Mouse (Mus musculus): ENCODE results near the gene Lhx2. TPM values are rescaled to one million over a fixed set of nuclear protein-coding genes. Genes with fewer than 3 reads are reported as not detected.

The Lhx2 gene
- polyA plus RNA-seq, 1 experiment from 2014 or later, result 1.7 TPM

- Histone ChIP-seq H3K9me3 (ENCODE audit: low read length) (no peaks in the 10 kb centered on the region), H3K27me3 (ENCODE audit: insufficient read depth, low read length) (peaks cover 96% of the 10 kb centered on the region), H3K4me3 (ENCODE audit: low read depth, low read length) (no peak overlapping the region), H3K4me2 (ENCODE audit: low read depth, low read length) (no peak overlapping the region), H3K9ac (replicated peaks) (no peak overlapping the region), H3K4me1 (ENCODE audit: insufficient read depth) (peaks cover 11% of the 10 kb centered on the region), H3K27ac (ENCODE audit: low read depth) (no peak overlapping the region), H3K36me3 (replicated peaks; ENCODE audit: insufficient read depth, low read length) (no peaks in the 10 kb centered on the region)
- 20% methylated on average over 1 of the region's 1 CpGs for WGBS (ENCODE audit: insufficient replicate concordance)
- TF ChIP-seq CTCF (IDR thresholded peaks at IDR 0.05; ENCODE audit: low read depth), result no peak
- no peak for TF ChIP-seq EP300 (IDR thresholded peaks at IDR 0.05; ENCODE audit: low read depth)
- ATAC-seq (no peak), DNase-seq (no peak)
Observed at GRCm38 (mm10) chr2:38343573-38343972, 4.5 kb downstream of the Lhx2 start.

GRCm38 (mm10) chr2:38344727-38345126 is 5.6 kb downstream of the Lhx2 start:
- H3K27ac ChIP-seq (ENCODE audit: low read depth), result no peak overlapping the region
- H3K4me1 ChIP-seq (ENCODE audit: insufficient read depth), result peaks cover 7% of the 10 kb centered on the region
- no peak overlapping the region for H3K4me3 ChIP-seq (ENCODE audit: low read depth, low read length)
- no peak for DNase-seq
- H3K9ac ChIP-seq (replicated peaks), result no peak overlapping the region
- no peak for ATAC-seq
- no peaks in the 10 kb centered on the region for H3K9me3 ChIP-seq (ENCODE audit: low read length)
- H3K4me2 ChIP-seq (ENCODE audit: low read depth, low read length), result no peak overlapping the region
- peaks cover 97% of the 10 kb centered on the region for H3K27me3 ChIP-seq (ENCODE audit: insufficient read depth, low read length)
- TF ChIP-seq CTCF (IDR thresholded peaks at IDR 0.05; ENCODE audit: low read depth), result no peak
- no peak for TF ChIP-seq EP300 (IDR thresholded peaks at IDR 0.05; ENCODE audit: low read depth)
- no peaks in the 10 kb centered on the region for H3K36me3 ChIP-seq (replicated peaks; ENCODE audit: insufficient read depth, low read length)

- Histone ChIP-seq H3K27me3 (ENCODE audit: insufficient read depth, low read length) (peaks cover 98% of the 10 kb centered on the region), H3K27ac (ENCODE audit: low read depth) (no peak overlapping the region), H3K4me2 (ENCODE audit: low read depth, low read length) (no peak overlapping the region), H3K4me3 (ENCODE audit: low read depth, low read length) (no peak overlapping the region), H3K9me3 (ENCODE audit: low read length) (no peaks in the 10 kb centered on the region), H3K4me1 (ENCODE audit: insufficient read depth) (peaks cover 16% of the 10 kb centered on the region), H3K9ac (replicated peaks) (no peak overlapping the region), H3K36me3 (replicated peaks; ENCODE audit: insufficient read depth, low read length) (no peaks in the 10 kb centered on the region)
- ATAC-seq, result no peak
- no peak for TF ChIP-seq CTCF (IDR thresholded peaks at IDR 0.05; ENCODE audit: low read depth)
- no peak for TF ChIP-seq EP300 (IDR thresholded peaks at IDR 0.05; ENCODE audit: low read depth)
- no peak for DNase-seq
- WGBS (ENCODE audit: insufficient replicate concordance), result 10% methylated on average over 6 of the region's 6 CpGs
Observed at GRCm38 (mm10) chr2:38346417-38346816, 7.3 kb downstream of the Lhx2 start.

GRCm38 (mm10) chr2:38346881-38347764 is 8.0 kb downstream of the Lhx2 start:
- ATAC-seq (no peak), DNase-seq (no peak)
- Histone ChIP-seq H3K4me2 (ENCODE audit: low read depth, low read length) (peak overlapping the region; percentile 66; the same call in 1 of the 2 replicates), H3K9me3 (ENCODE audit: low read length) (no peaks in the 10 kb centered on the region), H3K27me3 (ENCODE audit: insufficient read depth, low read length) (peaks cover 98% of the 10 kb centered on the region), H3K4me3 (ENCODE audit: low read depth, low read length) (peak overlapping the region; percentile 40; the same call in 1 of the 2 replicates), H3K36me3 (replicated peaks; ENCODE audit: insufficient read depth, low read length) (no peaks in the 10 kb centered on the region), H3K4me1 (ENCODE audit: insufficient read depth) (peaks cover 16% of the 10 kb centered on the region), H3K9ac (replicated peaks) (no peak overlapping the region), H3K27ac (ENCODE audit: low read depth) (peak overlapping the region; percentile 16; the same call in 1 of the 2 replicates)
- 2% methylated on average over 15 of the region's 15 CpGs for WGBS (ENCODE audit: insufficient replicate concordance)
- TF ChIP-seq CTCF (IDR thresholded peaks at IDR 0.05; ENCODE audit: low read depth) (no peak), EP300 (IDR thresholded peaks at IDR 0.05; ENCODE audit: low read depth) (no peak)

- Histone ChIP-seq H3K27ac (ENCODE audit: low read depth) (peak overlapping the region; percentile 16; the same call in 1 of the 2 replicates), H3K9me3 (ENCODE audit: low read length) (no peaks in the 10 kb centered on the region), H3K4me2 (ENCODE audit: low read depth, low read length) (peak overlapping the region; percentile 66), H3K4me1 (ENCODE audit: insufficient read depth) (peaks cover 16% of the 10 kb centered on the region), H3K36me3 (replicated peaks; ENCODE audit: insufficient read depth, low read length) (no peaks in the 10 kb centered on the region), H3K27me3 (ENCODE audit: insufficient read depth, low read length) (peaks cover 100% of the 10 kb centered on the region), H3K4me3 (ENCODE audit: low read depth, low read length) (peak overlapping the region; percentile 40), H3K9ac (replicated peaks) (no peak overlapping the region)
- DNase-seq (no peak), ATAC-seq (no peak)
- TF ChIP-seq CTCF (IDR thresholded peaks at IDR 0.05; ENCODE audit: low read depth), result no peak
- no peak for TF ChIP-seq EP300 (IDR thresholded peaks at IDR 0.05; ENCODE audit: low read depth)
- 1% methylated on average over 48 of the region's 54 CpGs for WGBS (ENCODE audit: insufficient replicate concordance)
Observed at GRCm38 (mm10) chr2:38347811-38348551, 8.9 kb downstream of the Lhx2 start.

Data from liver, postnatal 0 days (tissue).